Comparison of ENCODE assay signal across 21 mouse cellular contexts in the genomic region with DNA sequence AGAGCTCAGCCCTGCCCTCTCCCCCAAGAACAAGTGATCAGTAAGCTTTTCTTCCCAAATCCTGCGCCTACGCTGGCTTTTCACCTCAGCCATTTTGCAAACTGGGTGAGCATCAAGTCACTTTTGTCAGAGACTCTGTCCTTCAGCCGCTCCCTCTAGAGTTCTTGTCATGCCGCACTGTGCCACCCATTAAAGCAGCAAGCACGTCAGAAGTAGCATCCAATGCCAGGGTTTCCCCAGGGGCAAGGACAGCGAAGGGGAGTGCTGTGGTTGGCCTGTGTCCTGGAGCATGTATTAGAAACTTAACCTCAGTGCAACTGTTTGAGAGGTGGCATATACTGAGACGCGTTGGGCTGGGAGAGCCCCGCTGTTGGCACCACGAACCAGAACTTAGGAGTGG. TPM values are rescaled to one million over a fixed set of nuclear protein-coding genes. Genes with fewer than 3 reads are reported as not detected.
DNase-seq lines count a peak whose midpoint lies in the region; ATAC-seq and TF ChIP-seq lines count a peak whose summit lies in the region.
"Had no signal": no experiment of that assay in that cellular context is flagged by ENCODE, and none has a peak within 500 bp of the region (broad histone marks: within the 10 kb centered on the region; RNA-seq: fewer than 3 reads in every experiment).

No protein-coding gene starts in this region.

- H3K4me1 ChIP-seq in spleen, adult 2 months (ENCODE audit: control insufficient read depth, insufficient read depth, insufficient read length): peaks cover 18% of the 10 kb centered on the region; the same call in 1 of the 2 replicates
- H3K4me1 ChIP-seq in liver, postnatal 0 days (ENCODE audit: insufficient read depth): peaks cover 14% of the 10 kb centered on the region
- H3K4me1 ChIP-seq in midbrain, embryonic 10.5 days: 0 out of 2 replicates have a peak, but pooled peaks cover 4% of the 10 kb centered on the region
- H3K4me1 ChIP-seq: forebrain, embryonic 15.5 days; heart, embryonic 10.5 days; midbrain, embryonic 15.5 days; stomach, embryonic 15.5 days had no signal

- H3K9me3 ChIP-seq in liver, postnatal 0 days (ENCODE audit: low read length): no peaks in the 10 kb centered on the region
- H3K9me3 ChIP-seq in midbrain, embryonic 10.5 days (replicated peaks): no peaks in the 10 kb centered on the region
- H3K9me3 ChIP-seq: forebrain, embryonic 15.5 days; heart, embryonic 10.5 days; midbrain, embryonic 15.5 days; stomach, embryonic 15.5 days had no signal

- H3K27ac ChIP-seq in spleen, adult 2 months (ENCODE audit: insufficient read depth, low read length): peak overlapping the region; percentile 93
- H3K27ac ChIP-seq in liver, postnatal 0 days (ENCODE audit: low read depth): peak overlapping the region; percentile 34
- no peak overlapping the region for H3K27ac ChIP-seq in midbrain, embryonic 10.5 days (replicated peaks)
- H3K27ac ChIP-seq: forebrain, embryonic 15.5 days; heart, embryonic 10.5 days; midbrain, embryonic 15.5 days; stomach, embryonic 15.5 days had no signal

- no peak for TF ChIP-seq POLR2A in spleen, adult 2 months (IDR thresholded peaks at IDR 0.05; ENCODE audit: low read depth, low read length)

- no peak for TF ChIP-seq CTCF in spleen, adult 2 months (IDR thresholded peaks at IDR 0.05; ENCODE audit: extremely low read depth, insufficient read depth, insufficient read length, insufficient replicate concordance)
- TF ChIP-seq CTCF in liver, postnatal 0 days (IDR thresholded peaks at IDR 0.05; ENCODE audit: low read depth): no peak

- no peak overlapping the region for H3K9ac ChIP-seq in liver, postnatal 0 days (replicated peaks)
- H3K9ac ChIP-seq: forebrain, embryonic 15.5 days; midbrain, embryonic 15.5 days; stomach, embryonic 15.5 days had no signal

- H3K36me3 ChIP-seq in spleen, adult 2 months (ENCODE audit: control insufficient read depth, insufficient read depth, low read length): peaks cover 6% of the 10 kb centered on the region; the same call in 1 of the 2 replicates
- no peaks in the 10 kb centered on the region for H3K36me3 ChIP-seq in liver, postnatal 0 days (replicated peaks; ENCODE audit: insufficient read depth, low read length)
- H3K36me3 ChIP-seq in midbrain, embryonic 10.5 days: no peaks in the 10 kb centered on the region
- H3K36me3 ChIP-seq: forebrain, embryonic 15.5 days; heart, embryonic 10.5 days; midbrain, embryonic 15.5 days; stomach, embryonic 15.5 days had no signal

- H3K4me2 ChIP-seq in liver, postnatal 0 days (ENCODE audit: low read depth, low read length): no peak overlapping the region
- H3K4me2 ChIP-seq: forebrain, embryonic 15.5 days; midbrain, embryonic 15.5 days; stomach, embryonic 15.5 days had no signal

- H3K4me3 ChIP-seq in spleen, adult 2 months (ENCODE audit: extremely low read depth, insufficient read depth, insufficient read length): peak overlapping the region; percentile 75
- no peak overlapping the region for H3K4me3 ChIP-seq in liver, postnatal 0 days (ENCODE audit: low read depth, low read length)
- H3K4me3 ChIP-seq in midbrain, embryonic 10.5 days: no peak overlapping the region
- H3K4me3 ChIP-seq: erythroblast, embryonic 14.5 days; forebrain, embryonic 15.5 days; heart, embryonic 10.5 days; midbrain, embryonic 15.5 days; stomach, embryonic 15.5 days had no signal

- 43% methylated on average over 10 of the region's 10 CpGs for WGBS in spleen, adult 2 months
- 81% methylated on average over 10 of the region's 10 CpGs for WGBS in liver, postnatal 0 days (ENCODE audit: insufficient replicate concordance)
- 93% methylated on average over 10 of the region's 10 CpGs for WGBS in midbrain, embryonic 10.5 days

- DNase-seq in heart, adult 11 months: peak; percentile 95
- no peak for DNase-seq in heart, postnatal 14 days
- peak; percentile 47 to 51 for DNase-seq in spleen, adult 2 months (ENCODE audit: low read depth in 1 of 2, low spot score in 2 of 2)
- no peak for DNase-seq in spleen, postnatal 14 days (ENCODE audit: low spot score in 2 of 2)
- no peak for DNase-seq in liver, postnatal 0 days
- no peak for DNase-seq in cerebellum, adult 18-20 months
- DNase-seq in midbrain, embryonic 10.5 days (ENCODE audit: low spot score): no peak
- DNase-seq in cerebellum, postnatal 14 days: no peak
- DNase-seq: cerebellum, adult 9-11 months; gastrocnemius, postnatal 10 days; kidney, adult 18-20 months; left cerebral cortex, postnatal 4 days; right cerebral cortex, postnatal 14 days; thymus, postnatal 25 days had no signal

- no peaks in the 10 kb centered on the region for H3K27me3 ChIP-seq in spleen, adult 2 months (ENCODE audit: control insufficient read depth, insufficient read depth, low read length)
- H3K27me3 ChIP-seq in liver, postnatal 0 days (ENCODE audit: insufficient read depth, low read length): no peaks in the 10 kb centered on the region
- H3K27me3 ChIP-seq in midbrain, embryonic 10.5 days (ENCODE audit: low read depth, poor library complexity, severe bottlenecking): no peaks in the 10 kb centered on the region
- H3K27me3 ChIP-seq: forebrain, embryonic 15.5 days; midbrain, embryonic 15.5 days; stomach, embryonic 15.5 days had no signal

- no peak for TF ChIP-seq EP300 in liver, postnatal 0 days (IDR thresholded peaks at IDR 0.05; ENCODE audit: low read depth)

- intact Hi-C loops in heart, postnatal 14 days (cut with DNase I): no loop called here

- ATAC-seq in liver, postnatal 0 days: no peak
- ATAC-seq: forebrain, embryonic 15.5 days; hindbrain, embryonic 16.5 days; midbrain, embryonic 15.5 days; Patski had no signal

RNA-seq across cellular contexts. Expression of a gene that starts 0.8 kb away (rescaled TPM):
- 1 to 10 TPM; 3.1 to 3.3 TPM for total RNA-seq in heart, postnatal 14 days (2021)
- 44.8 and 49.3 TPM in 2 replicates for polyA plus RNA-seq in spleen, adult 2 months (2012; rRNA removed)
- polyA plus RNA-seq in liver, postnatal 0 days (2015; fragmentation: Nextera tagmentation; extraction: Ambion mirVana): 18.9 and 19.1 TPM in 2 replicates
- 3.9 and 5.6 TPM in 2 replicates for polyA plus RNA-seq in midbrain, embryonic 10.5 days (2016; fragmentation: Nextera tagmentation; extraction: Ambion mirVana)
- polyA plus RNA-seq: erythroblast, embryonic 14.5 days; Patski had no signal

Comparison
In these comparisons a context has a peak if more than half of its experiments do, and no peak if none do; other contexts are left out.
1. DNase-seq: peak in heart, adult 11 months (single experiment) and spleen, adult 2 months (2 of 2); none in heart, postnatal 14 days (0 of 2), spleen, postnatal 14 days (0 of 2), liver, postnatal 0 days (single experiment), cerebellum, adult 18-20 months (0 of 2), midbrain, embryonic 10.5 days (single experiment) and cerebellum, postnatal 14 days (0 of 2).